Mouse (Mus musculus) monocyte, adult 2 months (primary cell): ENCODE data around the gene Pdcd7.
"Not testable (repeated sequence)": the region's sequence is repeated elsewhere in the genome, so short reads cannot be mapped to it uniquely, and the experiment has no call there.

ENCODE experiments used
- DNase-seq, 2 experiments: peaks; one replicate each; pipeline ENCODE4 v3.0.0; 2022; ENCODE audit warnings: low spot score in 2 of 2, low read depth in 1 of 2

Gene Pdcd7

DNA sequence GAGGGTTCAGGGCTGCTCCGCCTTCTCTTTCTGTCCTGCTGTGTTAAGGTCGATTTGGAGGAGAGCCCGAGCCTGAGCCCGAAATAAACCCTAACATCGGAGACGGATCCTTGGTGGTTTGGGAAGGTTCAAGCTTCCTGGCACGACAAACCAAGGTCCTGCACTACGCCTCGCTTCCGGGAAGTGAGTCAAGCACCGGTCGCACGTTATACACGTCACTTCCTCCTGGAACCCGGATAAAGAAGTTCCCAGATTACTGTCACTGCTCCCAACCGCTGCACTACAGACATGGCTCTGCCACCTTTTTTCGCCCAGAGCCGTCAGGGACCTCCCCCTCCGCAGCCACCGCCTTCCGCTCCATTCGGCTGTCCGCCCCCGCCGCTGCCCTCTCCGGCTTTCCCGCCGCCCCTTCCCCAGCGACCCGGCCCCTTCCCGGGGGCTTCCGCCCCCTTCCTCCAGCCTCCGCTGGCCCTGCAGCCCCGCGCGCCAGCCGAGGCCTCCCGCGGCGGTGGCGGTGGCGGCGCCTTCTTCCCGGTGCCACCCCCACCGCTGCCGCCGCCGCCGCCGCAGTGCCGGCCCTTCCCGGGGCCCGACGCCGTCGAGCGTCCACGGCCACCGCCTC lies at the start of gene Pdcd7:
TSS of gene Pdcd7 (plus strand) at position 251 of the 622 bp plus-strand sequence.
- DNase-seq, result peak; percentile 87 to 88

- no peak for DNase-seq
Observed at GRCm38 (mm10) chr9:65297056-65297455, 48.8 kb upstream of the Pdcd7 start.

DNA sequence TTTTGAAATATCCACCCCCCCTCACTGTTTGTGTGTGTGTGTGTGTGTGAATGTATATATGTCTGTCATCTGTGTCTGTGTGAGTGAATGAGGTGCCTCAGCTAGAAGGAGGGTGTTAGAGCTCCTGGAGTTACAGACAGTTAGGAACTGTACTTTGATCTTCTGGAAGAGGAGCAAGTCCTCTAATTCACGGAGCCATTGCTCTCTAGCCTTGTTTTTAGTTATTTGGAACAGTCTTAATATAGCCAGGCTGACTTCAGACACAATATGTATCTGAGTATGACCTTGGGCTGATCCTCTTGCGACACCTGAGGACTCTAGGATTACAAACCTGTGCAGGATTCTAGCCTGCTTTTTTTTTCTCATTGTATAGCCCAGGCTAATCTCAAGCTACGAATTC lies 47.1 kb upstream of the Pdcd7 start:
- no peak for DNase-seq

DNA sequence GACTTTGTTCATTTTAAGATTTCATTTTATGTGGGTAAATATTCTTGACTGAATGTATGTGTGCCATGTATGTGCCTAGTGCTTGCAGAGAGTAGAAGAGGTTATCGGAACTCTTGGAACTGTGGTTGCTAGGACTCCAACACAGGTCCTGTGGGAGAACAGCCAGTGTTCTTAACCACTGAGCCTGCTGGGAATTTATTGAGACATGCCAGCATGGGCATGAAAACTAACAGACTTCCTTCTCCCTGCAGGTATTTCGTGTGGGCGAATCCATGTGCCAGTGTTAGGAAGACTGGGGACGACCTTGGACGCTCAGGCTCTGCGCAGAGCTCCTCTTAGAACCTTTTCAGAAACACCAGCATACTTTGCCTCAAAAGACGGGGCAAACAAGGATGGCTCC lies 46.3 kb upstream of the Pdcd7 start:
- no peak for DNase-seq

DNA sequence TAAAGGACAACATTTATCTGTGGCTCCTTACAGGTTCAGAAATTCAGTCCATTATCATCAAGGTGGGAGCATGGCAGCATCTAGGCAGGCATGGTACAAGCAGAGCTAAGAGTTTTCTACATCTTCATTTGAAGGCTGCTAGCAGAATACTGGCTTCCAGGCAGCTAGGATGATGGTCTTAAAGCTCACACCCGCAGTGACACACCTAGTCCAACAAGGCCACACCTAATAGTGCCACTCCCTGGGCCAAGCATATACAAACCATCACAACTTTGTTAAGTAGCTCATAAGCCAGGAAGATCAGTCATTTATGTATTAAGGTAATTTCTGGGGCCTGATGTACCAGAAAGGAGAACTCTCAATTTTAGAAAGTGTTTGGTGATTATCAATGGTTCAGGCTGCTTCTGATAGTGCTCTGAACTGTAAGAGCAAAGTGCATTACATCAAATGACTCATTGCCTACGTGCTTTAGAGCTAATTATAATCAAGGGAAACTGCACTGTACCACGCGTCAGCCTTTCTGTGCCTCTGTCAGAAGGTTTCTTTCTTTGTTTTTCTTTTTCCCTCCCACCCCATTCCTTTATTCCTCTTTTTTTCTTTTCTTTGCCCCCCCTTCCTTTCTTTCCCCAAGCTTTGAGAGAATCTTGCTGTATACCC lies 43.4 kb upstream of the Pdcd7 start:
- DNase-seq, result no peak

- DNase-seq, result no peak
Observed at GRCm38 (mm10) chr9:65303586-65303985, 42.3 kb upstream of the Pdcd7 start.

- no peak for DNase-seq
Observed at GRCm38 (mm10) chr9:65304300-65304699, 41.6 kb upstream of the Pdcd7 start.

DNA sequence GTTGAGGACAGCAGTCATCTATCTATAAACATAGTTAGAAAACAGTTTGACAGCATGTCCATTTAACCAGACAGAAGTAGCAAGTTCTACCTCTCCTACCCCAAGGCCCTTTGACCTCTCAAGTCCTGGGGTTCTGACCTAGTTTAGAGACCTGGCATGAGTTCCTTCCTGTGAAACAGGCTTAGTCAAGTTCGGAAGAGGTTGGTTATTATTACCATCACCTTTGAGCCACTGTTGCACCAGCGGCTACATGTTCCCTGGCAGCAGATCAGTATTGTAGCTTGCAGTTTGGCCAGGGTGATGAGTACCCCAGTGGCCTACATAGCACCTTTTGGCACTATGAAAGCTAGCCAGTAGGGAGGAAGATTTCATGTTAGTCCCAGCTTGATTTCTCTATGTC lies 39.2 kb upstream of the Pdcd7 start:
- DNase-seq, result no peak

DNA sequence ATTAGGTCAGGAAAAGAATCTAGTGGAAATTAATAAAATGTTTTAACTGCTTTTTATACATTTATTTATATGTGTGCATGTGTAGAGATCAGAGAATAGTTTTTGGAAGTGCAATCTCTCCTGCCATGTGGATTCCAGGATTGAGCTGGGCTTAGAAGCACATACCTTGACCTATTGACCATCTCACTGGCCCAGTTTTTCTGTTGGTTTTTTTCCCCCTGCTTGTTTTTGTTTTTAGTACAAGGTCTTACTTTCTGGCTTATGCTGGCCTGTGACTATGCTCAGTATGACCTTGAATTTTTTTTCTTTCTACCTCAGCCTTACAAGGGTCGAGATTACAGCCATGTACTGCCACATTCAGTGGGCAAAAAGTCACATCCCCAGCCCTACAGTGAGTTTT lies 37.9 kb upstream of the Pdcd7 start:
- DNase-seq, result no peak

GRCm38 (mm10) chr9:65312669-65313357 lies 33.1 kb upstream of the Pdcd7 start:
- DNase-seq, result no peak

GRCm38 (mm10) chr9:65313846-65314245 lies 32.1 kb upstream of the Pdcd7 start:
- DNase-seq, result no peak

DNA sequence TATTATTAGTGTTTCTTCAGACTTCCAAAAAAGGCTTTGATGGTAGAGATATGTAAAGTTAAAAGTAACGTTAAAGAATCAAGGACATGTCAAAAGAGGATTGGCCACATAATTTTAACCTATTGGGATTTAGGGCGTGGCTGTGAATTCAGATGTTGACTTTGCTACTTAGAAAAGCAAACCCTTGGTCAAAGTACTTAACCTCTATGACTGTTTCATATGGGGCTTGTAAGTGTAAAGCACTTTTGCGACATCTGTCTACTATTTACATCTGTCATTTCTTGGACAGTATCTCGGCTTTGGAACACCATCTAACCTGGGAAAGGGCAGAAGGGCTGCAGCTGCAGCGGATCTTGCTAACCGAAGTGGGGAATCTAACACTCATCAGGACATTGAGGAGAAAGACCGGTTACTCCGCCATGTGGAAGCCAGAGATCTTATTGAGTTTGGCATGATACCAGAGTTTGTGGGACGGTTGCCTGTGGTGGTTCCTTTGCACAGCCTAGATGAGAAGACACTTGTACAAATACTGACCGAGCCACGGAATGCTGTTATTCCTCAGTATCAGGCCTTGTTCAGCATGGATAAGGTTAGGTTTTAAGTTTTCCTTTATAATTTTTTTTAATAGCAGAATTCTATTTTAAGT lies 23.5 kb upstream of the Pdcd7 start:
- DNase-seq, result no peak

- no peak for DNase-seq
Observed at GRCm38 (mm10) chr9:65325971-65326370, 19.9 kb upstream of the Pdcd7 start.

- DNase-seq, result no peak
Observed at GRCm38 (mm10) chr9:65327371-65327770, 18.5 kb upstream of the Pdcd7 start.

GRCm38 (mm10) chr9:65333958-65334357 lies 11.9 kb upstream of the Pdcd7 start:
- no peak for DNase-seq

DNA sequence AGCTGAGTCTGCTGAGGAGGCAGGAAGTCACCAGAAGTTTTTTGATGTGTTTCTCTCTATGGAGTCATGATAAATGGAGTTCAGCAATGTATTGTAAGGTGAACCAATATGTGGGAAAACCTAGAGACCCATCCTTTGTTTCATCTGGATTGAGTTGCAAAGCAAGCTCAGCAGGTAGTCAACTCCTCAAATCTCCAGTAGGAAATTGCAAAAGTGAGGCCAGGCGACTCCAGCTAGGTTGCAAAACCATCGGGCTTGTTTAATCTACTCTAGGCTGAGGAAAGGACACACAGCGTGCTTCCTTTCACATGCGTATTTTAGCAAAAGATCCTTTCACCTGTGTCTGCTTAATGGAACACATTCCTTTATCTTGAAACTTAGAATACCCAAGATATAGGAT lies 6.8 kb upstream of the Pdcd7 start:
- no peak for DNase-seq

GRCm38 (mm10) chr9:65340414-65340813 lies 5.5 kb upstream of the Pdcd7 start:
- no peak for DNase-seq

DNA sequence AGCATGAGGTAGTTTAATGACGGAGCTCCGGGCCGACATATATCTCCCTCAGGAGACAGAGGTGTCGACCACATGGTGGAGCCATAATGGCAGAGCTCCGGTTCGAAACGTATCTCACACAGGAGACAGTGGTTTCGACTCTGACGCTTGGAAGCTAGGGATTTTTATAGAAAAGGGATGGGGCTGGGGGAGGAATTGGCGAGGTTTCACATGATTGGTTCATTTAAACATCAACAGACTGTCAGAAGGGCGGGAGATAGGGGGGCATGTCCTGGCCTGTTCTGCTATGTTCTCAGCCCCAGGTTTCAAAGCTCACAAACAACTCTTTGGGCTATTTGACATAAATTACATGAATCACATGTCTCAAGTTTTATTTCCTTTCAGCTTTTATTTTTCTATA lies 465 bp upstream of the Pdcd7 start:
- not testable (repeated sequence) for DNase-seq

DNA sequence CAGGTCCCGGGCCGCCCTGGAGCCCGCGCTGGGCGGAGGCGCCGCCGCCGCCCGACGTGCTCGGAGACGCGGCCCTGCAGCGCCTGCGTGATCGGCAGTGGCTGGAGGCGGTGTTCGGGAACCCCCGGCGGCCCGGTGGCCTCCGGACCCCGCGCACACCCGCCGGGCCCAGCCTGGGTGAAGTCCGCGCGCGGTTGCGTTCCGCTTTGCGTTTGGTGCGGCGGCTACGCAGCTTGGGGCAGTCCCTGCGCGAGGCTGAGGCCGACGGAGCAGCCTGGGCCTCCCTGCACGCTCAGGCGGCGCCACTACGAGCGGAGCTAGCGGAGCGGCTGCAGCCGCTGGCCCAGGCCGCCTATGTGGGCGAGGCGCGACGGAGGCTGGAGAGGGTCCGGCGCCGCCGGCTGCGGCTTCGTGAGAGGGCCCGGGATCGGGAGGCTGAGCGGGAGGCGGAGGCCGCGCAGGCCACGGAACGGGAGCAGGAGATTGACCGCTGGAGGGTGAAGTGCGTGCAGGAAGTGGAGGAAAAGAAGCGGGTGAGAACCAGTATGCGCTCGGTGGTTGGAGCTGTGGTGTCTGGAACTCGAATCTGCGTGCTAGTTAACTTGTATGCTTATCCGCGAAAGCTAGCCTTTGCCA lies 690 bp downstream of the Pdcd7 start:
- peak in 1 of 2 experiments; percentile 54 for DNase-seq

GRCm38 (mm10) chr9:65347112-65347850 lies 1.4 kb downstream of the Pdcd7 start:
- DNase-seq, result no peak

- DNase-seq, result no peak
Observed at GRCm38 (mm10) chr9:65353251-65353650, 7.3 kb downstream of the Pdcd7 start.
